Mouse (Mus musculus) midbrain, embryonic 15.5 days (tissue): ENCODE measurements around the gene Nus1. TPM values are rescaled to one million over a fixed set of nuclear protein-coding genes. Genes with fewer than 3 reads are reported as not detected.

Experiments used
- ATAC-seq: fragments of 200-750 bp; cut with Nextera tagmentation; replicated peaks from 2 replicates; pipeline ENCODE4 v1.8.0; 2017; ENCODE audit warnings: moderate TSS enrichment
- H3K27ac ChIP-seq: fragments of 300-500 bp; sonication (generic); 2 replicates; pipeline ENCODE4 v1.5.1; 2015; ENCODE audit warnings: mild to moderate bottlenecking, inconsistent platforms
- H3K27me3 ChIP-seq: fragments of 300-500 bp; sonication (generic); replicated peaks from 2 replicates; pipeline ENCODE4 v1.6.1; 2015; ENCODE audit warnings: inconsistent platforms
- H3K36me3 ChIP-seq: fragments of 300-500 bp; sonication (generic); replicated peaks from 2 replicates; pipeline ENCODE4 v1.6.1; 2015; ENCODE audit warnings: inconsistent platforms
- H3K4me1 ChIP-seq: fragments of 300-500 bp; sonication (generic); 2 replicates; pipeline ENCODE4 v1.6.1; 2015; ENCODE audit warnings: inconsistent platforms
- H3K4me2 ChIP-seq: fragments of 300-500 bp; sonication (generic); 2 replicates; pipeline ENCODE4 v1.6.1; 2015; ENCODE audit warnings: inconsistent platforms, mild to moderate bottlenecking, moderate library complexity
- H3K4me3 ChIP-seq: fragments of 300-500 bp; sonication (generic); 2 replicates; pipeline ENCODE4 v1.5.1; 2015; ENCODE audit warnings: mild to moderate bottlenecking, inconsistent platforms
- H3K9ac ChIP-seq: fragments of 300-500 bp; sonication (generic); 2 replicates; pipeline ENCODE4 v1.6.1; 2015; ENCODE audit warnings: mild to moderate bottlenecking, inconsistent platforms
- H3K9me3 ChIP-seq: fragments of 300-500 bp; sonication (generic); 2 replicates; pipeline ENCODE4 v1.6.1; 2016; ENCODE audit warnings: inconsistent platforms
- WGBS: fragments of 180-500 bp; shearing (Covaris S2); methylation state at CpG from one replicate; pipeline ENCODE4 v1.1.7; 2015; ENCODE audit warnings: mixed read lengths; 5-methylcytosine and 5-hydroxymethylcytosine counted together
- polyA plus RNA-seq: library from polyadenylated mRNA; unstranded; fragments of >200 nt; fragmentation: Nextera tagmentation; extraction: Ambion mirVana; gene quantifications from 2 replicates; pipeline ENCODE4 v1.2.1, GENCODE M21; 2015

Gene Nus1
- polyA plus RNA-seq, 1 experiment from 2014 or later, result 23.1 TPM

DNA sequence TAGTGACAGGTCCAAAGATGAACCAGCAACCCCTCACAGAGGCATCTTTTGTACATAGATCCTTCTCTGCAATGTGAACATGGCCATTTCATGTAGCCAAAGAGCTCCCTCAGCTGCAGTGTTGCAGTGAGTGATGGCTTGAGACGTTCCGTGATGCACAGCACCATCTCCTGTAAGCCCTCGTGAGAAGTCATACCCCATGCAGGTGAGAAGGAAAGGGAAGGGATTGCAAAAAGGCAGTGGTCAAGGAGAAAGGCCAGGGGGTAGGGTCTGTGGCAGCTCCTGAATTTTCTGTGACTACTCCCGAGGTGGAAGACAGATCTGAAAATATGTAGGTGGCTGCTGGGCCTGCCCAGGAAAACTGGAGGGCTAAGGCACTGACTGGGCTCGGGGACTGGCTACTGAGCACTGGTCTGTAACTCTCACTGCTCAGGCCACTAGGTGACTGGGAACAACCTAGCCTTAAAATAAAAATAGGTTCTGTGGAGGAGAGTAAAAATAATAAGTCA, 28.4 kb upstream of the Nus1 start, which contains the start of gene Nepn:
TSS of gene Nepn (plus strand) at position 51 of the 509 bp plus-strand sequence.
- Histone ChIP-seq H3K27me3 (no peaks in the 10 kb centered on the region), H3K27ac (no peak within 1 kb of the TSS), H3K4me2 (no peak within 1 kb of the TSS), H3K4me1 (no peaks in the 10 kb centered on the region), H3K9me3 (no peaks in the 10 kb centered on the region), H3K36me3 (no peaks in the 10 kb centered on the region), H3K9ac (no peak within 1 kb of the TSS), H3K4me3 (no peak within 1 kb of the TSS)
- WGBS, result 76% methylated on average over 5 of the region's 5 CpGs
- ATAC-seq, result no peak

DNA sequence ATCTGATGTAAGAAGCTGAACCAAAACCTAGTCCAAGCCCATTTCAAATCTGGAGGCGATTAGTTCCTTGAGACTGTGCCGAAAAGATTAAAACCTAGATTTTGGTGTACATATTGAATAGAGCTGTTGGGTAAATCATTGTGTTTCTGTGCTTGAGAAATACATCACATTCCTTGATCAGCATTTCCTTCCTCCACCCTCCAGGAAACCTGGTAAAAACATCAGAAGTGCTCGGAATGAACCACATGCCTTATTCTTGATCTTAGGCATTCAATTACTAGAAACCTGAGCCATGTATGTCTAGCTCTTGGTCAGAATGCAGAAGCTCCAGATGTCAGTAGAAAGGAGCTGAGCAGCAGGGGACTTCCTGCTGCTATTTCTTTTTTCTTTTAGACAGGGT, 27.9 kb upstream of the Nus1 start:
- Histone ChIP-seq H3K4me1 (no peaks in the 10 kb centered on the region), H3K4me3 (no peak overlapping the region), H3K27me3 (no peaks in the 10 kb centered on the region), H3K36me3 (no peaks in the 10 kb centered on the region), H3K4me2 (no peak overlapping the region), H3K9me3 (no peaks in the 10 kb centered on the region), H3K9ac (no peak overlapping the region), H3K27ac (no peak overlapping the region)
- ATAC-seq, result no peak
- 82% methylated on average over 3 of the region's 3 CpGs for WGBS

DNA sequence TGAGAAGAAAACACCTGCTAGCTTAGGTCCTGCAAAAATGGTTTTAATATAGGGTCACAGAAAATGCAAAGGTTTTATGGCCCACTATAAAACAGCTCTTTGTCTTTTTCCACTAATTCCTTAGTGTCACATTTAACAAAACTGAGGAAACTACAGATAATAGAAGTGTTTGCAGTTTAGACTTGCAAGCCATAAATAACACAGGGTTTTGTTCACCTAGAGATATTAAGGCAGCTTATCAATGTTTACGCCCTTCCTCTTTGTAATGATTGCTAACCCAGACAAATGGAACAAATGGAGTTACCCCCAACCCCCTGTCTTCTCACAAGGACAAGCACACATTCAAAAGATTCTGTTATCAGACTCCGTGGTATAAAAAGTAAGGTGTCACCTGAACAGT, 26.1 kb upstream of the Nus1 start:
- no peaks in the 10 kb centered on the region for H3K9me3 ChIP-seq
- H3K27ac ChIP-seq, result no peak overlapping the region
- ATAC-seq, result no peak
- H3K27me3 ChIP-seq, result no peaks in the 10 kb centered on the region
- no peak overlapping the region for H3K4me3 ChIP-seq
- no peaks in the 10 kb centered on the region for H3K36me3 ChIP-seq
- no peak overlapping the region for H3K9ac ChIP-seq
- H3K4me1 ChIP-seq, result no peaks in the 10 kb centered on the region
- H3K4me2 ChIP-seq, result no peak overlapping the region
- 82% methylated on average over 2 of the region's 2 CpGs for WGBS

DNA sequence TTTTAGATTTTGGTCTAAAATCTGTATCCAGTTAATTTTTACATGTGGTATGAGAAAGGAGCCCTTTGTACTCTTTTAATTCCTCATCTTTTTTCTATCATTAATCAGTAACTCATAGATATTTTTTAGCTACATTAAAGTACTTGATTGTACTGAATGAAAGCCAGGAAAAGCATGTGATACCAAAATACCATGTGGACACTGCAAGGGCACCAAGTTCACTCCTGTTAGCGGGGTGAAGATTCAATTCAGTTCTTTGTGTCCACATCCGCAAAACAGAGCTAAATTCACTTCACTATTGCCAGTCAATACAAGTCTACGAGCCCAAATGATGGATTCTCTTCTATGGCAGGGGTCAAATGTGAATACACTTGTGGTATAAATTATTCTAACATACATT, 20.7 kb upstream of the Nus1 start:
- WGBS, result 92% methylated on average over 3 of the region's 3 CpGs
- no peaks in the 10 kb centered on the region for H3K4me1 ChIP-seq
- no peaks in the 10 kb centered on the region for H3K36me3 ChIP-seq
- no peaks in the 10 kb centered on the region for H3K9me3 ChIP-seq
- no peak for ATAC-seq
- H3K4me3 ChIP-seq, result no peak overlapping the region
- no peaks in the 10 kb centered on the region for H3K27me3 ChIP-seq
- H3K9ac ChIP-seq, result no peak overlapping the region
- no peak overlapping the region for H3K27ac ChIP-seq
- H3K4me2 ChIP-seq, result no peak overlapping the region

DNA sequence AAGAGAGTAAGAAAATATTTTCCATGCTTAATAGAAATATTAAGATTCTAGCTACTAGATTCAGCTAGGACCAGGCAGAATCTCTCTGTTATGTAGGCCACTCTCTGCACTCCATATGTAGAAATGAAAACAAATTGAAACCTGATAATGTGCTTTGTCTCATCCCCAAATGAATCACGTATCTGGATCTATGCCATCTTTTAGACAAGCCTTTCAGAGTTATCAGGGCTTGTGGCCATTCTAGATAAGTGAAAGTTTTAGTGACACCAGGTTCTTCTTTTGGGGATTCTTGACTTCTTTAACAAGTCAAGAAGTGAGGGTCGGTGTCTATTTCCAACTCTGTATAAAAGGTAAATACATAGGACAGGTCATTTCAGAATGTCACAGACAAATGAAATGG, 18.6 kb upstream of the Nus1 start:
- 82% methylated on average over 2 of the region's 2 CpGs for WGBS
- Histone ChIP-seq H3K9ac (no peak overlapping the region), H3K4me2 (no peak overlapping the region), H3K9me3 (no peaks in the 10 kb centered on the region), H3K4me3 (no peak overlapping the region), H3K4me1 (no peaks in the 10 kb centered on the region), H3K27me3 (no peaks in the 10 kb centered on the region), H3K36me3 (no peaks in the 10 kb centered on the region), H3K27ac (no peak overlapping the region)
- no peak for ATAC-seq

DNA sequence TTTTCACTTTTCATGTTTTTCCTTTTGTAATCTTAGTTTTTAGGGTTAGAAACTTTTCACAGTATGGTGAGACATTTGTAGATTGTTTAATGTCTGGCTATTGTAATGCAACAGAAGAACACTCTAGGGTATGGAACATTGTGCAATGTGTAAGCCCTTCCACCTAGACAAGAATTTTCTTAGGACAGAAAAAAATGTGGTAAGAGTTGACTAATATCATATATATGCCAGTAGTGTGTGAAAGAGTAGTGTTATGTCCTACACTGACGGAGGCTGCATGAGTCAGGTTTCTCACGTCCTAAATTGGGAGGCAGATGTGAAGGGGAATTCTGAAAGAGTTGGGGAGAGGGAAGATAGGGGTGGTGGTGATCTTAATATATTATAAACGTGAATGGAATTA, 17.6 kb upstream of the Nus1 start:
- ATAC-seq, result no peak
- no peaks in the 10 kb centered on the region for H3K4me1 ChIP-seq
- no peak overlapping the region for H3K4me3 ChIP-seq
- no peaks in the 10 kb centered on the region for H3K27me3 ChIP-seq
- no peaks in the 10 kb centered on the region for H3K9me3 ChIP-seq
- H3K9ac ChIP-seq, result no peak overlapping the region
- no peaks in the 10 kb centered on the region for H3K36me3 ChIP-seq
- no peak overlapping the region for H3K4me2 ChIP-seq
- WGBS, result 62% methylated on average over 3 of the region's 3 CpGs
- H3K27ac ChIP-seq, result no peak overlapping the region

DNA sequence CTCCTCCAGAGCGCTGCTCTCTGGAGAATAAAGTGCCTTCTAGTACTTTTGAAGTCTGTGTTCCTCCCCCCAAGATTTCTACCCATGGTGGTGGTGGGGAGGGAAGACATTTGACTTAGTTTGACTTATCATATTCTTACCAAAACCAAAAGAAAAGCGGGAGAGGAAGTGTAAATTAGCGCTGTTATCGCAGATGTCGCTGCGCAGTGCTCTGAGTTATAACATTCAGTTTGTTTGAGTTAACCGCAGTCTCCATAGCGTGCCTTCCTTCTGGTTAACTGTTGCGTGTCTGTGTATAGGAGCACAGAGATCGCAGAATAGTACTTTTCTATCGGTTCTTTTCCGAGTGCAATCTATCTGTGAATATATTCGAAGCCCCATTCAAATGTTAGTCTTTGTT, 12.2 kb upstream of the Nus1 start:
- no peak for ATAC-seq
- H3K4me1 ChIP-seq, result no peaks in the 10 kb centered on the region
- H3K9ac ChIP-seq, result no peak overlapping the region
- H3K27me3 ChIP-seq, result no peaks in the 10 kb centered on the region
- no peaks in the 10 kb centered on the region for H3K9me3 ChIP-seq
- WGBS, result 93% methylated on average over 13 of the region's 13 CpGs
- H3K4me3 ChIP-seq, result no peak overlapping the region
- no peaks in the 10 kb centered on the region for H3K36me3 ChIP-seq
- H3K4me2 ChIP-seq, result no peak overlapping the region
- H3K27ac ChIP-seq, result no peak overlapping the region

DNA sequence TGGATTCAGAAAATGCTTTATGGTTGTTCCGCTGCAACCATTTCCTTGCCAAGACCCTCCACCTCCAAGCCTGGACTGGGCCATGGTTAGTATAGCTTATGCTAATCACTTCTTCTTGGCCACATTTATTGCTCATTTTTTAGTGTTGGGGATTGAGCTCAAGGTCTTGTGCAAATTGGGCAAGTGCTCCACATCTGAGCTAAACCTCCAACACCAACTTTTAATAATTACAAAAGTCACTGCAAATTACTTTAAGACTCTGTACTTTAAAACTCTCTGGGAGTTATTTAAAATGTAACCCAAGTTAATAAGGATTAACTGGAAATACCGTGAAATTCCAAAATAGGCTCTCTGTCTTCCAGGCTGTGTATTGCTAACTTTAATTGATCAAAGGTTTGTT, 9.8 kb upstream of the Nus1 start:
- H3K9ac ChIP-seq, result no peak overlapping the region

DNA sequence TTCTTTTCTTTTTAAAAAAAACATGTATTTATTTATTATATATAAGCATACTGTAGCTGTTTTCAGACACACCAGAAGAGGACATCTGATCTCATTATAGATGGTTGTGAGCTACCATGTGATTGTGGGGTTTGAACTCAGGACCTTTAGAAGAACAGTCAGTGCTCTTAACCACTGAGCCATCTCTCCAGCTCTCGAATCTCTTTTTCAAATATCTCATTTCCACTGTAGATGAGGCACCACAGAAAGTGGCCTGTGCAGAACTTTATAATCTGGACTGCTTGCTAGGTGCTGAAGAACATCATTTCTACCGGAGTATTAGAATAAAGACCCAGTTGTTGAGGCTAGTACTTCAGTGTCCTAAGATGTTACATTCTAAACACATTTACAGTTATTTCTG, 2.3 kb upstream of the Nus1 start:
- Histone ChIP-seq H3K27me3 (no peaks in the 10 kb centered on the region), H3K9me3 (no peaks in the 10 kb centered on the region), H3K27ac (no peak overlapping the region), H3K4me1 (peaks cover 22% of the 10 kb centered on the region), H3K4me2 (no peak overlapping the region), H3K9ac (no peak overlapping the region), H3K4me3 (no peak overlapping the region), H3K36me3 (no peaks in the 10 kb centered on the region)
- 89% methylated on average over 2 of the region's 2 CpGs for WGBS
- ATAC-seq, result no peak

More for the DNA sequence above, 9.8 kb upstream of the Nus1 start:
- ATAC-seq, result no peak
- no peak overlapping the region for H3K27ac ChIP-seq
- no peaks in the 10 kb centered on the region for H3K4me1 ChIP-seq
- no peak overlapping the region for H3K4me2 ChIP-seq
- H3K36me3 ChIP-seq, result no peaks in the 10 kb centered on the region
- H3K4me3 ChIP-seq, result no peak overlapping the region
- WGBS, result 87% methylated on average over 2 of the region's 2 CpGs
- H3K9me3 ChIP-seq, result no peaks in the 10 kb centered on the region
- H3K27me3 ChIP-seq, result no peaks in the 10 kb centered on the region

DNA sequence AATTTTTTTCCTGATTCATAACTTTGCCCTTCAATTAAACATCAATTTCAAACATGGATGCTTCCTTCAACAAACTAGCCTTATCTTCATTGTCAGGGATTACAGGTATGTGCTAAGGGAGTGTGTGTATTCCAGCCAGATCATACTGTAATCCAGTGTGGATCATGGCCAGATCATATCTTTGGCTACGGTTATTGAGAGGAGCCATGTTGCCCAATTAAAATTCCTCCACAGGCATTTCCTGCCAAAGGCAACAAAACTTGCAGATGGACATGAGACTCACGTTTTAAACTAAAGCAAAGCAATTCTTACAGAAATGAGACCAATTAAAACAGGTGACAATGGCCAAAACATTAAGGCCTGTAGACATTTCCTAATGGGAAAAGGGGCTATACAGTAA, 889 bp upstream of the Nus1 start:
- H3K4me3 ChIP-seq, result peak overlapping the region; percentile 100
- no peaks in the 10 kb centered on the region for H3K27me3 ChIP-seq
- no peaks in the 10 kb centered on the region for H3K36me3 ChIP-seq
- peaks cover 34% of the 10 kb centered on the region for H3K4me1 ChIP-seq
- 63% methylated on average over 2 of the region's 2 CpGs for whole genome bisulfite sequencing
- ATAC-seq, result no peak
- H3K27ac ChIP-seq, result peak overlapping the region; percentile 98; the same call in 1 of the 2 replicates
- H3K9ac ChIP-seq, result peak overlapping the region; percentile 40; the same call in 1 of the 2 replicates
- H3K9me3 ChIP-seq, result no peaks in the 10 kb centered on the region
- H3K4me2 ChIP-seq, result peak overlapping the region; percentile 58

DNA sequence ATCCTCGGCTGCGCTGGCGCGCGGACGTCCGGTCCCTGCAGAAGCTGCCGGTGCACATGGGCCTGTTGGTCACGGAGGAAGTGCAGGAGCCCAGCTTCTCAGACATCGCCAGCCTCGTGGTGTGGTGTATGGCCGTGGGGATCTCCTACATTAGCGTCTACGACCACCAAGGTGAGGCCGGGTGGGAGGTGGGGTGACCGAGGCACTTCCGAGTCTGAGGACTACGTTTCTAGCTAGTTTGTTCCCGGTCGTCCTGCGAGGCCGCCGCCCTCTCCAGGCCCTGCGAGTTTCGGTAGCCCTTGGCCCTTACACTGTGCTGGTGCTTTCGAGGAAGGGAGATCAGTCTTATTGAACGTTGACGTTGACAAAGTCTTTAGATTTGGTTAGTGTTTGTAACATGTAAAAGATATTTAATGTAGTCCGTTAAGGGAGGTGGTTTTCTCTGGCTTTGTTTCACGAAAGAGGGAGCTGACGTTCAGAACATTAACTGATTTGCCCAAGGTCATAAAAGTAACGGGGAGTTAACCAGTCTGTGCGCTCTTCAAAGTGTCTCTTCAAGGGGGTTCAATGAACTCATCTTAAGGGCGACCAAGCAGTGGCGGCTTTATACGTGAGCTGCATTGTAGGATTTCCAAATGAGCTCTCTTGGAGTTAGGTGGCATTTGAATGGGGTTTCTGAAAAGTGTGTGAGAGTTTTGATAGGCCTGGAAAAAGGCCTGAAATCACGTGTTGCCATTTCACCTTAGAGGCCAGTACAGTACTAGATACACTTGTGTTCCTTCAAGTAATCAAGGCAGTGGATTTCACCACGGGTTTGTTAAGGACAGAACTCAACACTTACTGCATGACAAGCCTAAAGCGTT, 882 bp downstream of the Nus1 start:
- peaks cover 44% of the 10 kb centered on the region for H3K4me1 ChIP-seq
- no peaks in the 10 kb centered on the region for H3K36me3 ChIP-seq
- no peaks in the 10 kb centered on the region for H3K27me3 ChIP-seq
- peak overlapping the region; percentile 100 for H3K4me3 ChIP-seq
- peak overlapping the region; percentile 97 for H3K9ac ChIP-seq
- no peaks in the 10 kb centered on the region for H3K9me3 ChIP-seq
- peak; percentile 73 for ATAC-seq
- 2% methylated on average over 39 of the region's 39 CpGs for WGBS
- H3K27ac ChIP-seq, result peak overlapping the region; percentile 98
- H3K4me2 ChIP-seq, result peak overlapping the region; percentile 55

DNA sequence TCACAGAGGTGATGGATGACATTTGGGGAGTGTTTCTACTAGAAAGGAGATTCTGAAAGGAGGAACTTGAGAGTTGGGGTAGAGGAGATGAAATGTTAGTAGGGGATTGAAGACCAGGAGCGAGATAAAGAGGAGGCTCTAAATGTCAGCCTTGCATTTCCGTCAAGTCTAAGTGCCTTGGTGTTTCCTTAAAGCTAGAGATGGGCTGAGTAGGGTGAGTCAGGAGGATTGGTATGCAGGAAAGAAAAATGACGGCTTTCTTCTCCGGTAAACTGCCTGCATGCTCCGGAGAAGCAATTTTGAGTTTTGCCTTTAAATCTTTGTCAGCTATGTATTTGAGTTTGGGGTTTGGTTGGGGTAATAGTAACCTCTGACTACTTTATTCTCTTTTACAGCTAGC, 1.6 kb downstream of the Nus1 start:
- H3K9me3 ChIP-seq, result no peaks in the 10 kb centered on the region
- H3K4me3 ChIP-seq, result peak overlapping the region; percentile 100
- no peak for ATAC-seq
- H3K4me1 ChIP-seq, result peaks cover 47% of the 10 kb centered on the region
- no peaks in the 10 kb centered on the region for H3K27me3 ChIP-seq
- 76% methylated on average over 5 of the region's 5 CpGs for WGBS
- peak overlapping the region; percentile 55 for H3K4me2 ChIP-seq
- H3K27ac ChIP-seq, result no peak overlapping the region
- peak overlapping the region; percentile 97 for H3K9ac ChIP-seq
- no peaks in the 10 kb centered on the region for H3K36me3 ChIP-seq

DNA sequence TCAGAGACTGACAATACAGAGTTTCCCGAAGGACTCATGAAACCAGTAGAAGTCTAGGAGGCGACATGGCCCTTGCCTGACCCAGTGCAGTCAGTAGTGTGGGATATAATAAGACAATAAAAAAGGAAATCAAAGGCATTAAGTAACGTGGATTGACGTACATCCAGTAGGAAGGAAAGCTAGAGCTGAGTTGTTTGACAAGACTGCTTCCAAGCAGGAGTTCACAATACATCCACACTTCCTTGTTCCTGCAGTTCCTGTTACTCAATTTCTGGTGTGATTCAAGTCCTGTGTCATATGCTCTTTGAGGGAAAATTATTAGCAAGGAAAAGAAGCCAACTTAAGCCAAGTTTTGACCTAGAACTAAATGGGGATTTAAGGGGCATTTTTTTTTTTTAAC, 2.1 kb downstream of the Nus1 start:
- Histone ChIP-seq H3K9me3 (no peaks in the 10 kb centered on the region), H3K4me1 (peaks cover 48% of the 10 kb centered on the region), H3K4me2 (peak overlapping the region; percentile 55), H3K27ac (no peak overlapping the region), H3K4me3 (peak overlapping the region; percentile 100), H3K27me3 (no peaks in the 10 kb centered on the region), H3K9ac (peak overlapping the region; percentile 97; the same call in 1 of the 2 replicates), H3K36me3 (no peaks in the 10 kb centered on the region)
- ATAC-seq, result no peak
- 82% methylated on average over 4 of the region's 4 CpGs for WGBS
